Mouse (Mus musculus): ENCODE measurements around the gene Btg3.

DNA sequence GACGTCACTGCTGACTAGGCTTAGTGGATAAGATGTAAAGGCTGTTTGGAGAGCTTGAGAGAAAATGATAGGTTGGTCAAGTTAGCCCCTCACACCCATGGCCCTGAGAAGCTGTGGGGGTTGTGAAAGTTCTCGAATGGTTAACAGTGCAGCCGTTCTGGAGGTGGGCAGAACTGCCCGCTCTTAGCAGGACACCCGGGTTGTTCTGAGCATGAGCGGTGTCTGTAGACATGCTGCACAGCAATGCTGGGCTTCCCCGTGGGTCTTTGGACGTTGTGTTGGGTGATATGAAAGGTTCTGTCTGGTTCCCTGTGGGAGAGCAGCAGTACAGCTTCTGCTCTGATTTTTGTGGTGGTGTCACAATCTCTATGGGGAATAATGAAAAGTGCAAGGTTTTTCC, 70.4 kb downstream of the Btg3 start:
- TF ChIP-seq CTCF (IDR thresholded peaks at IDR 0.05; ENCODE audit: control insufficient read depth, insufficient read depth, low read length), result no peak
- TF ChIP-seq POLR2A (IDR thresholded peaks at IDR 0.05; ENCODE audit: borderline replicate concordance, control insufficient read depth, low read depth, low read length), result no peak
